Comparison of ENCODE assay signal across 26 mouse cellular contexts in the genomic region with DNA sequence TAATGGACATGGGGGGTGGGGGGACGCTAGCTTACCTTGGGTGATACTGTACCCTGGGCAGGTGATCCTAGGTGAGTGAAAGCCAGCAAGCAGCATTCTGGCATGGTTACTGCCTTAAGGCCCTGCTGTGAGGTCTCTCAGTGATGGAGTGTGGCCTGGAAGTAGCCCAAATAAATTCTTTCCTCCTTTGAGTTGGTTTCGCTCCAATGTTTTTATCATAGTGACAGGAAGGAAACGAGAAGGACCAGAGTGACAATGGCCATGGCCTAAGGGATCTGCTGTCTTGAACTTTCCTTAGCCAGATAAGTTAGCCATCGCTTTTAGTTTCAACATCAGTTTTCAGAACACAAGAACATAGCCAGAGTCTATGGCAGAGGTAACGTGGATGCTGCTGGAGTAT.
DNase-seq lines count a peak whose midpoint lies in the region; ATAC-seq and TF ChIP-seq lines count a peak whose summit lies in the region.
"Had no signal": no experiment of that assay in that cellular context is flagged by ENCODE, and none has a peak within 500 bp of the region (broad histone marks: within the 10 kb centered on the region; RNA-seq: fewer than 3 reads in every experiment).

No protein-coding gene starts in this region.

- no peak overlapping the region for H3K4me2 ChIP-seq in kidney, postnatal 0 days (ENCODE audit: low read length)
- H3K4me2 ChIP-seq in kidney, embryonic 14.5 days (replicated peaks; ENCODE audit: low read depth, low read length), result no peak overlapping the region
- H3K4me2 ChIP-seq in lung, embryonic 14.5 days, result no peak overlapping the region
- H3K4me2 ChIP-seq: forebrain, embryonic 13.5 days; heart, embryonic 13.5 days; hindbrain, embryonic 12.5 days; hindbrain, embryonic 15.5 days had no signal

- DNase-seq in heart, adult 9 months (ENCODE audit: low spot score in 2 of 2), result peak; percentile 23 to 29
- DNase-seq in heart, postnatal 25 days (ENCODE audit: low spot score), result no peak
- DNase-seq in kidney, postnatal 0 days (ENCODE audit: low spot score), result peak; percentile 32
- DNase-seq in lung, embryonic 14.5 days, result peak; percentile 22
- no peak for DNase-seq in lung, adult 2 months
- peak; percentile 43 for DNase-seq in lung, postnatal 36 days
- no peak for DNase-seq in lung, postnatal 4 days
- DNase-seq: adrenal gland, postnatal 10 days; adrenal gland, postnatal 36 days; B cell, adult 2 months; cerebellum, adult 18-20 months; cerebellum, adult 9-10 months; cerebellum, postnatal 14 days; gastrocnemius, postnatal 10 days; gastrocnemius, postnatal 36 days; heart, postnatal 14 days had no signal

- no peak for TF ChIP-seq POLR2A in lung, adult 2 months (IDR thresholded peaks at IDR 0.05; ENCODE audit: borderline replicate concordance, extremely low read depth, low read depth, low read length)

- TF ChIP-seq CTCF in kidney, postnatal 0 days (IDR thresholded peaks at IDR 0.05; ENCODE audit: low read depth), result no peak
- no peak for TF ChIP-seq CTCF in lung, embryonic 14.5 days (IDR thresholded peaks at IDR 0.05; ENCODE audit: low read depth)
- no peak for TF ChIP-seq CTCF in lung, adult 2 months (IDR thresholded peaks at IDR 0.05; ENCODE audit: insufficient read depth, low read length)

- intact Hi-C loops in heart, postnatal 25 days (cut with DNase I), result no loop called here

- H3K4me1 ChIP-seq in kidney, postnatal 0 days (replicated peaks; ENCODE audit: insufficient read depth, low read length), result no peaks in the 10 kb centered on the region
- no peaks in the 10 kb centered on the region for H3K4me1 ChIP-seq in kidney, embryonic 14.5 days (ENCODE audit: control insufficient read depth, insufficient read depth, low read length)
- no peaks in the 10 kb centered on the region for H3K4me1 ChIP-seq in lung, embryonic 14.5 days (ENCODE audit: insufficient read depth)
- H3K4me1 ChIP-seq in lung, adult 2 months (ENCODE audit: control insufficient read depth, insufficient read depth, low read length), result no peaks in the 10 kb centered on the region; the same call in 1 of the 2 replicates
- H3K4me1 ChIP-seq: forebrain, embryonic 10.5 days; forebrain, embryonic 13.5 days; heart, embryonic 10.5 days; hindbrain, embryonic 12.5 days; hindbrain, embryonic 15.5 days had no signal

- no peak for ATAC-seq in kidney, postnatal 0 days (replicated peaks; ENCODE audit: low FRiP score, low read depth)
- no peak for ATAC-seq in kidney, embryonic 14.5 days (ENCODE audit: low FRiP score, low TSS enrichment)
- no peak for ATAC-seq in lung, embryonic 14.5 days (ENCODE audit: insufficient read depth)
- ATAC-seq: forebrain, embryonic 13.5 days; forebrain, embryonic 16.5 days; Patski had no signal

- no peak overlapping the region for H3K27ac ChIP-seq in kidney, postnatal 0 days
- H3K27ac ChIP-seq in kidney, embryonic 14.5 days (ENCODE audit: low read depth, low read length), result no peak overlapping the region
- H3K27ac ChIP-seq in lung, embryonic 14.5 days (ENCODE audit: low read depth), result no peak overlapping the region
- H3K27ac ChIP-seq: forebrain, embryonic 10.5 days; forebrain, embryonic 13.5 days; heart, embryonic 10.5 days; heart, embryonic 13.5 days; hindbrain, embryonic 12.5 days; hindbrain, embryonic 15.5 days had no signal

- H3K4me3 ChIP-seq in kidney, postnatal 0 days (replicated peaks; ENCODE audit: low read depth, low read length), result no peak overlapping the region
- H3K4me3 ChIP-seq in kidney, embryonic 14.5 days (ENCODE audit: low read length), result no peak overlapping the region
- H3K4me3 ChIP-seq in lung, embryonic 14.5 days (ENCODE audit: low read depth, low read length), result no peak overlapping the region
- no peak overlapping the region for H3K4me3 ChIP-seq in lung, adult 2 months (replicated peaks; ENCODE audit: extremely low read depth, low read depth, low read length)
- H3K4me3 ChIP-seq: forebrain, embryonic 10.5 days; forebrain, embryonic 13.5 days; heart, embryonic 10.5 days; heart, embryonic 13.5 days; hindbrain, embryonic 12.5 days; hindbrain, embryonic 15.5 days had no signal

- no peaks in the 10 kb centered on the region for H3K9me3 ChIP-seq in kidney, postnatal 0 days (replicated peaks; ENCODE audit: low read length)
- H3K9me3 ChIP-seq in kidney, embryonic 14.5 days (ENCODE audit: control insufficient read depth, low read length), result no peaks in the 10 kb centered on the region
- no peaks in the 10 kb centered on the region for H3K9me3 ChIP-seq in lung, embryonic 14.5 days (ENCODE audit: low read depth, low read length)
- H3K9me3 ChIP-seq: forebrain, embryonic 10.5 days; forebrain, embryonic 13.5 days; heart, embryonic 10.5 days; heart, embryonic 13.5 days; hindbrain, embryonic 12.5 days; hindbrain, embryonic 15.5 days had no signal

- WGBS in kidney, postnatal 0 days, result 55% methylated on average over 5 of the region's 5 CpGs
- WGBS in kidney, embryonic 14.5 days, result 64% methylated on average over 5 of the region's 5 CpGs
- 65% methylated on average over 5 of the region's 5 CpGs for WGBS in lung, embryonic 14.5 days
- 53% methylated on average over 5 of the region's 5 CpGs for WGBS in lung, adult 2 months

- no peaks in the 10 kb centered on the region for H3K27me3 ChIP-seq in kidney, postnatal 0 days (ENCODE audit: insufficient read depth, low read length)
- peaks cover 2% of the 10 kb centered on the region; the same call in 1 of the 2 replicates for H3K27me3 ChIP-seq in kidney, embryonic 14.5 days (ENCODE audit: control insufficient read depth, insufficient read depth, low read length)
- no peaks in the 10 kb centered on the region for H3K27me3 ChIP-seq in lung, embryonic 14.5 days (ENCODE audit: insufficient read depth, low read length)
- H3K27me3 ChIP-seq: forebrain, embryonic 13.5 days; hindbrain, embryonic 12.5 days; hindbrain, embryonic 15.5 days; Patski had no signal

- H3K9ac ChIP-seq in kidney, postnatal 0 days (ENCODE audit: low read depth, low read length), result no peak overlapping the region
- no peak overlapping the region for H3K9ac ChIP-seq in kidney, embryonic 14.5 days (ENCODE audit: low read depth, low read length)
- no peak overlapping the region for H3K9ac ChIP-seq in lung, embryonic 14.5 days
- H3K9ac ChIP-seq: forebrain, embryonic 13.5 days; heart, embryonic 13.5 days; hindbrain, embryonic 12.5 days; hindbrain, embryonic 15.5 days had no signal

- H3K36me3 ChIP-seq in kidney, postnatal 0 days (ENCODE audit: insufficient read depth, low read length), result no peaks in the 10 kb centered on the region
- H3K36me3 ChIP-seq in kidney, embryonic 14.5 days (ENCODE audit: control insufficient read depth, insufficient read depth, low read length), result no peaks in the 10 kb centered on the region
- H3K36me3 ChIP-seq in lung, embryonic 14.5 days (ENCODE audit: insufficient read depth), result no peaks in the 10 kb centered on the region
- H3K36me3 ChIP-seq: forebrain, embryonic 10.5 days; G1E; heart, embryonic 10.5 days; heart, embryonic 13.5 days; hindbrain, embryonic 12.5 days; hindbrain, embryonic 15.5 days had no signal

Comparison
In these comparisons a context has a peak if more than half of its experiments do, and no peak if none do; other contexts are left out.
1. DNase-seq: peak in heart, adult 9 months (2 of 2), kidney, postnatal 0 days (single experiment), lung, embryonic 14.5 days (single experiment) and lung, postnatal 36 days (single experiment); none in heart, postnatal 25 days (single experiment), lung, adult 2 months (single experiment) and lung, postnatal 4 days (0 of 2).